Mouse (Mus musculus): Measurements from ENCODE around the gene Cldn11. TPM values are rescaled to one million over a fixed set of nuclear protein-coding genes. Genes with fewer than 3 reads are reported as not detected.
"Not testable (repeated sequence)": the region's sequence is repeated elsewhere in the genome, so short reads cannot be mapped to it uniquely, and the experiment has no call there.

The Cldn11 gene
- polyA plus RNA-seq, 1 experiment from 2014 or later: 8.7 TPM

DNA sequence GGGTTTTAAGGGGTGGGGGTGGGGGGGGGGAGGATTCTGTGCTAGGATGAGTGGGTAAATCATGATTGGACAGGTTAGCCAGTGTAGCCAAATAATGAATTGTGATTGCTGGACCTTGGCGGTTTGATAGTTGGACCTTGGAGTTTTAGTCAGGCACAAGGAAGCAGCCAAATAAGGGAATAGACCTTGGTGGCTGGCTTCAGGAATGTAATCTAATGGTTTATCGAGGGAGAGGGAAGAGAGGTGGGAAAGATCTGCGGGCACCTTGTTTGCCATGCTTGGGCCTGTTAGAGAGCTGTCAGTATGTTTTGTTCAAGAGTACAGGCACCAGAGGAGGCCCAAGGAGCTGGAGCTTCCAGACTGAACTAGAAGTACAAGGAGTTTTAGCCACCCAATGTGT, 22.9 kb upstream of the Cldn11 start:
- Histone ChIP-seq H3K9ac (ENCODE audit: low read length) (no peak overlapping the region), H3K36me3 (ENCODE audit: control insufficient read depth, insufficient read depth, low read length) (no peaks in the 10 kb centered on the region; the same call in 1 of the 2 replicates), H3K27me3 (ENCODE audit: control insufficient read depth, insufficient read depth, low read length) (no peaks in the 10 kb centered on the region), H3K4me1 (ENCODE audit: control insufficient read depth, insufficient read depth, low read length) (no peaks in the 10 kb centered on the region; the same call in 1 of the 2 replicates), H3K4me2 (no peak overlapping the region), H3K27ac (ENCODE audit: low read depth, low read length) (no peak overlapping the region), H3K4me3 (ENCODE audit: low read depth, low read length) (no peak overlapping the region), H3K9me3 (ENCODE audit: control insufficient read depth, low read length) (no peaks in the 10 kb centered on the region)
- no peak for ATAC-seq (ENCODE audit: low FRiP score)
- WGBS: 87% methylated on average over 3 of the region's 3 CpGs
- DNase-seq (ENCODE audit: low spot score, missing footprints): peak; percentile 71

DNA sequence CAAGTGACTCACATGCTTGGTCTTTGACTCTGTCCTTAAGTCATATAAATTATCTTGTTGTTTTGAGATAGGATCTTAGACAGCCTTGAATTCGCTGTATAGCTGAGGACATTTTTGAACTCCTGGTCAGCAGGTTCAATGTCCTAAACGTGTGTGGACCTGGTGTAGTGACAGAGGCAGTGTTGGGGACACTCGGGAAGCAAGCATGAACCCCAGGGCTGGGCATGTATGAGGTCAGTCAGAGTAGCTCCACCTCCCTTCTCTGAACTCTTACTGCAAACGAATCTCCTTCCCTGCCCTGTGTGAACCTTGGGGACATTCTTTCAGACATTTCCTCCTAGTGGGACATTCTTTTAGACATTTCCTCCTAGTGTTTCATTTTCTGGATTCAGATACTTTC, 20.0 kb upstream of the Cldn11 start:
- H3K9ac ChIP-seq (ENCODE audit: low read length): no peak overlapping the region
- no peak overlapping the region for H3K27ac ChIP-seq (ENCODE audit: low read depth, low read length)
- 56% methylated on average over 4 of the region's 4 CpGs for WGBS
- H3K4me2 ChIP-seq: no peak overlapping the region
- no peaks in the 10 kb centered on the region for H3K4me1 ChIP-seq (ENCODE audit: control insufficient read depth, insufficient read depth, low read length)
- DNase-seq (ENCODE audit: low spot score, missing footprints) (no peak), ATAC-seq (ENCODE audit: low FRiP score) (no peak)
- H3K4me3 ChIP-seq (ENCODE audit: low read depth, low read length): no peak overlapping the region
- H3K27me3 ChIP-seq (ENCODE audit: control insufficient read depth, insufficient read depth, low read length): no peaks in the 10 kb centered on the region
- H3K9me3 ChIP-seq (ENCODE audit: control insufficient read depth, low read length): no peaks in the 10 kb centered on the region
- H3K36me3 ChIP-seq (ENCODE audit: control insufficient read depth, insufficient read depth, low read length): no peaks in the 10 kb centered on the region

DNA sequence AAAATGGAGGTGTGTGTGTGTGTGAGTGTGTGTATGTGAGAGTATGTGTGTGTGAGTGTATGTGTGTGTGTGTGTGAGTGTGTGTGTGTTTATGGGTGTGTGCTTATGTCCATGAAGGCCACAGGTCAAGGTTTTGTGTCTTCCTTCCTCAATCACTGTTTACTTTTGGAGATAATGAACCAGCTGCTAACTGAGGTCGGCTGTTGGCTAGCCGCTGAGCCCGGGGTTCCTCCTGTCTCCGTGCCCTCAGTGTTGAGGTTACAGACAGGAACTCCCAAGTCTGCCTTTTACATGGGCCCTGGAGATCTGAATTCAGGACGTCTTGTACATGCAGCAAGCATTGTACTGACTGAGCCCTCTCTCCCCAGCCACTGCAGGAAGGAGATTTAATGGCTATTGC, 16.1 kb upstream of the Cldn11 start:
- Histone ChIP-seq H3K27ac (ENCODE audit: low read depth, low read length) (no peak overlapping the region), H3K9ac (ENCODE audit: low read length) (no peak overlapping the region), H3K4me2 (no peak overlapping the region), H3K4me3 (ENCODE audit: low read depth, low read length) (no peak overlapping the region), H3K36me3 (ENCODE audit: control insufficient read depth, insufficient read depth, low read length) (no peaks in the 10 kb centered on the region), H3K27me3 (ENCODE audit: control insufficient read depth, insufficient read depth, low read length) (no peaks in the 10 kb centered on the region), H3K9me3 (ENCODE audit: control insufficient read depth, low read length) (no peaks in the 10 kb centered on the region), H3K4me1 (ENCODE audit: control insufficient read depth, insufficient read depth, low read length) (no peaks in the 10 kb centered on the region)
- WGBS: 69% methylated on average over 5 of the region's 5 CpGs
- DNase-seq (ENCODE audit: low spot score, missing footprints) (no peak), ATAC-seq (ENCODE audit: low FRiP score) (peak; percentile 30; the same call in 1 of the 2 replicates)

DNA sequence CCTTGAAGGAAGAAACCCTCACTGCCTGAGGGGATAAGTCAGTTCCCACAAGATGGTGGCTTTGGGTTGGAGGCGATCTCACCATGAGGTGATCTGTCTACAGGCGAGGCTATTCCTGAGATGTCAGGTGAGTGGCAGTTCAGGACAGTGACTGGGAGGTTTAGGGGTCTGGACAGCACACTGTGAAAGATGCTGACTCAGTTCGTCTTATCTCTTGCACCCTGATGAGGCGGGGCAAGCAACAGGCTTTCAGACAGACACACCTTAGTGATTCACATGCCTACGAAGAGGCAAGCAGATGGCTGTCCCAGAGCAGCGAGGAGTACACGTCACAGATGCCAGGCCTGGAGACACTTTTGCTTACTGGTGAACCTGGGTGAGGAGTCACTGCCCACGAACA, 15.5 kb upstream of the Cldn11 start:
- H3K9me3 ChIP-seq (ENCODE audit: control insufficient read depth, low read length): no peaks in the 10 kb centered on the region
- peak; percentile 54; the same call in 1 of the 2 replicates for ATAC-seq (ENCODE audit: low FRiP score)
- no peak for DNase-seq (ENCODE audit: low spot score, missing footprints)
- no peaks in the 10 kb centered on the region for H3K4me1 ChIP-seq (ENCODE audit: control insufficient read depth, insufficient read depth, low read length)
- no peak overlapping the region for H3K4me2 ChIP-seq
- 87% methylated on average over 8 of the region's 8 CpGs for WGBS
- H3K27me3 ChIP-seq (ENCODE audit: control insufficient read depth, insufficient read depth, low read length): no peaks in the 10 kb centered on the region
- no peak overlapping the region for H3K4me3 ChIP-seq (ENCODE audit: low read depth, low read length)
- H3K27ac ChIP-seq (ENCODE audit: low read depth, low read length): no peak overlapping the region
- no peak overlapping the region for H3K9ac ChIP-seq (ENCODE audit: low read length)
- no peaks in the 10 kb centered on the region for H3K36me3 ChIP-seq (ENCODE audit: control insufficient read depth, insufficient read depth, low read length)

DNA sequence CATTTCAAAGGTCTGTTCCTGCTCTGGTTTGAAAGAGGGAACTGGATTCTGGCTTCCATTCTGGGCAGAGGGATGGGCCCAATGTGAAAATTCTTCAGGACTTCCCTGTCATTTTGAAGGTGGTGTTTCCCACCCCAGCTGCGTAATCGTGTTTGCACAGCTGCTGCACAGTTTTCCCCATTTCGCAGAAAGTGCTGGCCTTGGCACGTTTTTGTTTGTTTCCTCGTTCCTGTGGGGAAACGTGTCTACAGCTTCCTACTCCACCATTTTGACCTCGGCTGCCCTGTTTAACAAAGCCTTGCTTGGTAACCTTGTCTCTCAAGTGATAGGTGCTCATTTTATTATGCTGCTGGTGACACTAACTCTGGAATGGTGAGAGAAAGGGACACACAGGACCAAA, 15.0 kb upstream of the Cldn11 start:
- Histone ChIP-seq H3K4me3 (ENCODE audit: low read depth, low read length) (no peak overlapping the region), H3K9me3 (ENCODE audit: control insufficient read depth, low read length) (no peaks in the 10 kb centered on the region), H3K27me3 (ENCODE audit: control insufficient read depth, insufficient read depth, low read length) (no peaks in the 10 kb centered on the region), H3K27ac (ENCODE audit: low read depth, low read length) (no peak overlapping the region), H3K4me2 (no peak overlapping the region), H3K36me3 (ENCODE audit: control insufficient read depth, insufficient read depth, low read length) (no peaks in the 10 kb centered on the region), H3K4me1 (ENCODE audit: control insufficient read depth, insufficient read depth, low read length) (no peaks in the 10 kb centered on the region), H3K9ac (ENCODE audit: low read length) (no peak overlapping the region)
- ATAC-seq (ENCODE audit: low FRiP score) (no peak), DNase-seq (ENCODE audit: low spot score, missing footprints) (peak; percentile 78)
- WGBS: 66% methylated on average over 7 of the region's 7 CpGs

DNA sequence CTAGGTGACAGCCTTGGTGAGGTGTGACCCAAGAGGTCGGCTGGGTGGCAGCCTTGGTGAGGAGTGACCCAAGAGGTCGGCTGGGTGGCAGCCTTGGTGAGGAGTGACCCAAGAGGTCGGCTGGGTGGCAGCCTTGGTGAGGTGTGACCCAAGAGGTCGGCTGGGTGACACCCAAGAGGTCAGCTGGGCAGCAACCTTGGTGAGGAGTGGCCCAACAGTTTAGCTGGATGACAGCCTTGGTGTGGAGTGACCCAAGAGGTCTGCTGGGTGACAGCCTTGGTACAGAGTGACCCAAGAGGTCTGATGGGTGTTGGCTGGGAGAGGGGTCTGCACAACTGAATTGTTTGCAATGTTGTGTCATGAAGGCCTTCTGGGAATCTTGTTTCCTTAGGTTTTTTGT, 13.1 kb upstream of the Cldn11 start:
- not testable (repeated sequence) for DNase-seq (ENCODE audit: low spot score, missing footprints); H3K27ac ChIP-seq (ENCODE audit: low read depth, low read length); H3K4me2 ChIP-seq; H3K4me1 ChIP-seq (ENCODE audit: control insufficient read depth, insufficient read depth, low read length); H3K4me3 ChIP-seq (ENCODE audit: low read depth, low read length); H3K36me3 ChIP-seq (ENCODE audit: control insufficient read depth, insufficient read depth, low read length); H3K9ac ChIP-seq (ENCODE audit: low read length); H3K9me3 ChIP-seq (ENCODE audit: control insufficient read depth, low read length); H3K27me3 ChIP-seq (ENCODE audit: control insufficient read depth, insufficient read depth, low read length); ATAC-seq (ENCODE audit: low FRiP score)
- WGBS: 82% methylated on average over 4 of the region's 4 CpGs

DNA sequence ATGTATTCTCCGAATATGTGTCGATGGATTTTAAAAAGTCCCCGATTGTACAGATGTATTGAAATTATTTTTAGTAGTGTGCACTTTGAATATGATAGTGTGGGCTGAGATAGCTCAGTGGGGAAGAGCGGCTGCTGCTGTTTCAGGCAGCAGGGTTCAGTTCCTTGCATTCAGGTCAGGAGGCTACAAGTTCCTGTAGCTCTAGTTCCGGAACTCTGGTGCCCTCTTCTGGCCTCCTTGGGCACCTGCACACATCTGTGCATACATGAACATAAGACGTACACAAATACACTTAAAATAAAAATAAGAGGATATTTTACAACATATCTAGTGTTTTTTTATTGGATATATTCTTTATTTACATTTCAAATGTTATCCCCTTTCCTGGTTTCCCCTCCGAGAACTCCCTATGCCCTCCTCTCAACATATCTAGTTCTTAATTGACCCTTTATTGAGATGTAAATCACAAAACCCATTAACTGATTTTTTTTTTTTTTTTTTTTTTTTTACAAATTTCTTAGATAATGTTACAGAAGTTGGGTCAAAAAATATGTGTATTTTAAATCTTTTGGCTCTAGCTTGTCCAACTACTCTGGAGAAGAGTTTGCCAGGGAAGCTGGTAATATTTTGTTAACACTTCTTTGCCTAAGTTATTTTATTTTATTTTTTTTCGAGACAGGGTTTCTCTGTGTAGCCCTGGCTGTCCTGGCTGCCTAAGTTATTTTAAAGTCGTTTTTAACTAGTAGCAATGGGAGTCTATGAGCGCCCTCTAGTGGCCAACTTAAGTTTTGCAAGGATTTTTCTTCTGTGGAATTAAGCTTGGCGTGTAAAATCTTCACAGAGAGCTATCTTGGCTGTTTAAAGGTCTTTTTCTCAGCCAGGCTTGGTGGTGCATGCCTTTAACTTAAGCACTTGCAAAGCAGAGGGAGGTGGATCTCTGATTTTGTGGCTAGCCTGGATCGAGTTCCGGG, 11.0 kb upstream of the Cldn11 start:
- 58% methylated on average over 13 of the region's 13 CpGs for WGBS
- Histone ChIP-seq H3K4me1 (ENCODE audit: control insufficient read depth, insufficient read depth, low read length) (no peaks in the 10 kb centered on the region), H3K27ac (ENCODE audit: low read depth, low read length) (no peak overlapping the region), H3K4me3 (ENCODE audit: low read depth, low read length) (no peak overlapping the region), H3K36me3 (ENCODE audit: control insufficient read depth, insufficient read depth, low read length) (no peaks in the 10 kb centered on the region), H3K9me3 (ENCODE audit: control insufficient read depth, low read length) (no peaks in the 10 kb centered on the region), H3K9ac (ENCODE audit: low read length) (no peak overlapping the region), H3K27me3 (ENCODE audit: control insufficient read depth, insufficient read depth, low read length) (no peaks in the 10 kb centered on the region), H3K4me2 (no peak overlapping the region)
- ATAC-seq (ENCODE audit: low FRiP score): 0 out of 2 replicates have a peak, but pooled peaks have one; percentile 20
- DNase-seq (ENCODE audit: low spot score, missing footprints): peak; percentile 99

DNA sequence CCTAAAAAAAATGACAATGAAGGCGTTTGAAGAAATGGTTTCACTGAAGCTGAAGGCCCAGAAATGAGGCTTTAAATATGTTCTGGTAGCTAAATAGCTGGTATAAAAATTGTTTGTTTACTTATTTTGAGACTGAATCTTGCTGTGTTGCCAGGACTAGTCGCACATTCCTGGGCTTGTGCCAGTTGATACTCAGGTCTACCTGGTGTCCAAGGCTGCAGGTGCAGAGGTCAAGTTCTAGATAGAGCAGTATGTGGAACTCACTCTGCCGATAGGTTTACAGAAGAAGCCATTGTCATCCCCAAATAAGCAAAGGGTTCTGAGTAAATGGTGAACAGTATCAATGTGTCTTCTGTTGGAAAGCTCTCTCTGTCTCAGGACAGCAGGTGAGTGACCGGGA, 8.1 kb upstream of the Cldn11 start:
- Histone ChIP-seq H3K36me3 (ENCODE audit: control insufficient read depth, insufficient read depth, low read length) (no peaks in the 10 kb centered on the region), H3K9ac (ENCODE audit: low read length) (no peak overlapping the region), H3K4me1 (ENCODE audit: control insufficient read depth, insufficient read depth, low read length) (no peaks in the 10 kb centered on the region), H3K27me3 (ENCODE audit: control insufficient read depth, insufficient read depth, low read length) (no peaks in the 10 kb centered on the region), H3K4me3 (ENCODE audit: low read depth, low read length) (no peak overlapping the region), H3K4me2 (no peak overlapping the region), H3K9me3 (ENCODE audit: control insufficient read depth, low read length) (no peaks in the 10 kb centered on the region), H3K27ac (ENCODE audit: low read depth, low read length) (no peak overlapping the region)
- WGBS: 86% methylated on average over 4 of the region's 4 CpGs
- ATAC-seq (ENCODE audit: low FRiP score): no peak
- peak; percentile 77 for DNase-seq (ENCODE audit: low spot score, missing footprints)

DNA sequence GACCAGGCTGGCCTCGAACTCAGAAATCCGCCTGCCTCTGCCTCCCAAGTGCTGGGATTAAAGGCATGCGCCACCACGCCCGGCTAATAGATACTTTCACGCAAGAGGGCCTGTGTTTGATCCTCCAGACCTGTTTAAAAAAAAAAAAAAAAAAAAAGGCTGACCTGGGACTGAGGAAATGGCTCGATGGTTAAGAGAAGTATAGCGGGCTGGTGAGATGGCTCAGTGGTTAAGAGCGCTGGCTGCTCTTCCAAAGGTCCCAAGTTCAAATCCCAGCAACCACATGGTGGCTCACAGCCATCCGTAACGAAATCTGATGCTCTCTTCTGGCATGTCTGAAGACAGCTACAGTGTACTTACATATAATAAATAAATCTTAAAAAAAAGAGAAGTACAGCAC, 4.5 kb upstream of the Cldn11 start:
- H3K4me3 ChIP-seq (ENCODE audit: low read depth, low read length); H3K9ac ChIP-seq (ENCODE audit: low read length); H3K36me3 ChIP-seq (ENCODE audit: control insufficient read depth, insufficient read depth, low read length); DNase-seq (ENCODE audit: low spot score, missing footprints); H3K27ac ChIP-seq (ENCODE audit: low read depth, low read length); H3K4me2 ChIP-seq; H3K27me3 ChIP-seq (ENCODE audit: control insufficient read depth, insufficient read depth, low read length); H3K9me3 ChIP-seq (ENCODE audit: control insufficient read depth, low read length); H3K4me1 ChIP-seq (ENCODE audit: control insufficient read depth, insufficient read depth, low read length); ATAC-seq (ENCODE audit: low FRiP score): not testable (repeated sequence)
- 86% methylated on average over 11 of the region's 11 CpGs for WGBS

Measured in midbrain, embryonic 11.5 days (tissue).